Mouse (Mus musculus) adrenal gland, adult 18-20 months (tissue): ENCODE results near the gene Gmpr. TPM values are rescaled to one million over a fixed set of nuclear protein-coding genes. Genes with fewer than 3 reads are reported as not detected.

Experiments
- DNase-seq, 2 experiments: peaks; one replicate each; pipeline ENCODE4 v3.0.0; 2021 to 2022; ENCODE audit warnings: low spot score in 2 of 2
- total RNA-seq, 2 experiments: library from RNA; stranded (reverse); gene quantifications; 1 replicate in 1 of 2; 2 replicates in 1 of 2; pipeline ENCODE4 v1.2.3; 2021

Gmpr gene
- total RNA-seq, 2 experiments from 2014 or later, result 40.3 to 84.5 TPM

DNA sequence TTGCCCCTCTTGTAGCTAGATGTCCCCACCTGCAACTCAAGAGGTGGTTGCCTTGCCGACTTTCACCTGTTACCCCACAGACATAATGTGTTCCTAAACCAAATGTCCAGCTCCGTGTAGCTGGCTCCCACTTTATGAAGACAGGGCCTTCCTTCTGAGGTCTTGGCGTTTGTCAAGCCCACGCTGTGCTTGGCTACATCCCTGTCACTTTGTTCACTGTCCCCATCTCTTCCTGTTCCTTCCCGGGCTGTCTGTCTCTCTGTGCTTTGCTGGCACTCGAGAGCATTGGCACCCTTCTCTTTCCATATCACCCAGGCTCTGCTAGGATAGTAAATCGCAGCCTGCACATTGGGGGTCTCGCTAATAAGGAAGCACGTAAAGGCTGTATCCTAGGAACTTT, 30.8 kb downstream of the Gmpr start:
- DNase-seq, result no peak

GRCm38 (mm10) chr13:45538532-45539204, 31.4 kb downstream of the Gmpr start:
- DNase-seq, result peak; percentile 38 to 46

DNA sequence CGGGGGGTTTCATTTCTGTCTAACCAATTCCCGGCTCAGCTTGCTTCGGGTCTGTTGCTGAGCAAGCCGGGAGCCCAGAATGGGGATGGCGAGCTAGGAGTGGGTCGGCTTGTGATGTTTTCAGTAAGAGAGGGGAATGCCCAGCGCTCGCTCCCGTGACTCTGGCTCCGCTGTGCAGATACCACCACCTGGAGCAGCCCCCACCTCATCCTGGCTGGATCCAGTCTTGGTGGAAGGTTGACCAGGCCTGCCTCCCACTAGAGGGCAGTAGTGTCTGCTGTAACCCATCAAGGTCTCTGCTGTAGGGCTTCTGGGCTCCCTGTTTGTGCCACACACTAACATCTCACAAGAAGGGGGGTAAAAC, 31.9 kb downstream of the Gmpr start:
- DNase-seq, result peak; percentile 64 to 67

GRCm38 (mm10) chr13:45545974-45546373, 38.7 kb downstream of the Gmpr start:
- DNase-seq, result no peak

DNA sequence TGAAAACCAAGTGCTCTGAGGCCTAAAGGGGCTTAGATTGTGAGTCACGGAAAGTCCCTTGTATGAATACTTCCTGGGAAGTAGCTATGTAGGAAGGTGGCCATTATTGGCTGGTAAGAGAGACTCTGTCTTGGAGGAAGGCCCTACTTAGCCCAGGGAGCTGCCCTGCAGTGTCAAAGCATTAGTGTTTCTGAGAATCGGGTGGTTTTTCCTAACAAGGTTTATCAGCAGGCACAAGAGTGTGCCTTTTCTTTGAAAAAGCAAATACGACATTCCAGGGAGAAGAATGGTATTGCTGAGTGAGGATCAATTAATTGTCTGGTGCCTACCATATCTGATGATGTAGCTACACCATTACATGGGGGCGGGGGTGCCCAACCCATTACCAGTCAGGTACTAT, 39.7 kb downstream of the Gmpr start:
- no peak for DNase-seq

DNA sequence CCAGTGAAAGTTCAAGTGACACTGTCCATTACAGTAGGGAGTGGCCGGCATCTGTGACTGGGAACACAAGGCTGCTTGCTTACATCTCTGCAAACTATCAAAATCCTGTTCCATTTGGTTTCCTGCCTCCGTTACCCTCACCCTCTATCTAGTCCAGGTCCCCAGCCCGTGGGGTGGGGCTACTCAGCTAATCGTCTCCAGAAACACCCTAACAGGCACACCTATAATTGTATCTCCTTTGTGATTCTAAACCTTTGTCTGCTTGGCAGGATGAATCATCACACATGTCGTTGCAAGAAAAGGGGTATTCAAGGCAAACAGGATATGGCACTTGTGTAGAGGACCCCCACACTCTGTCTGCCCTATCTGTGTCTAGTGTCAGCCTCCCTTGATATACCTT, 40.3 kb downstream of the Gmpr start:
- DNase-seq, result no peak

DNA sequence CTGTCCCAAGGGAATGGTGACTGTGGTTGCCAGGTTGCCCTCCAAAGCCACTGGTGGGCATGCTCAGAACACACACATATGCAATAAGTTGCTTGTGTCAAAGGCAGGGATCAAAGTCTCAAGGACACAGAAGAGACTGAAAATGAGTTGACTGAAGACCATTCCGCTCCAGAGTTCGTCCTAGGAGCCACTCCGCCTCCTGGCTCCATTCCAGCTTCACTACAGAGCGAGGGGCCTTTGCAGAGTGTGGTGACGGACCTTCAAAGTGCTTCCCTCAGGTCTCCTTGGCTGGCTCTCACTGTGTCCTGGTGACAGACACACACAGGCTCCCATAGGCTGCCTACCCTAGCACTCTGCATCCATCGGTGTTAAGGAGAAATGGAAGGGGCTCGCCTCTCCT, 46.4 kb downstream of the Gmpr start:
- DNase-seq, result no peak

- no peak for DNase-seq
Observed at GRCm38 (mm10) chr13:45558367-45558766, 51.1 kb downstream of the Gmpr start.

- DNase-seq, result no peak
Observed at GRCm38 (mm10) chr13:45559258-45559657, 52.0 kb downstream of the Gmpr start.

DNA sequence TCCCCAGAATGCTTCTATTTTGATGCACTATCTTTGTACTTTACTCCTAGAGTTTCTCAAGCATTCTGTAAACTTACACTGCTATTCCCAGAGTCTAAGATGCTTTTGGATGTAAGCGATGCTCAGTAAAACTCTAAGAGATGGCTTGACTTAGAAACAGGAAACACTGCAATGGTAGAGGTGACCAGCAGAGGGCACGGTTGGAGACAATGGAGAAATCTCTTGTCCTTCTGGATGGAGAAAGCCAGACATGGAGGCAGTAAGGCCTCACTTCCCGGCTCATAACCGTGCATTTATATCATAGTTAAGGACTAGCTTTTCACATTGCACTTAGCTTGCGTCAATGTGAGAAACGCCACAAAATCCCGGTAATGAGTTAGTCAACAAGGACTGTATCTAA, 53.3 kb downstream of the Gmpr start:
- DNase-seq, result no peak

DNA sequence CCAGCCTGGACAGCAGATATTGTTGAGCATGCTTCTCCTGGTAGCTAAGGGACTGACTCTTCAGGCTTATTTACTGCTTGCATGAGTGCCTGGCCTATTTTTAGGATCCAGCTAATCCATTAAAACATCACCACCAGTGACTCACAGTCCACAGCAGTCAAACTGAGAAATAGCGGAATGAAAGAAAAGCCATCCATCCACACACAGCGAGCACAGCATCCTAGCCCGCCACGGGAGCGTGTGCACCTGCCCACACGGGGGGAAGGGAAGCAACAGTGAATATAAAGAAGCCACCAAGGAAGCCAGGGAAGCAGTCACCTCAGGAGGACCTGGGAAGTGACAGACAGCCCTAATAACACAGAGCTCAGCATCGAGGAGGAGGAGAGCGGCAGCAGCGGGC, 54.8 kb downstream of the Gmpr start:
- no peak for DNase-seq

GRCm38 (mm10) chr13:45564946-45565345, 57.7 kb downstream of the Gmpr start:
- no peak for DNase-seq

DNA sequence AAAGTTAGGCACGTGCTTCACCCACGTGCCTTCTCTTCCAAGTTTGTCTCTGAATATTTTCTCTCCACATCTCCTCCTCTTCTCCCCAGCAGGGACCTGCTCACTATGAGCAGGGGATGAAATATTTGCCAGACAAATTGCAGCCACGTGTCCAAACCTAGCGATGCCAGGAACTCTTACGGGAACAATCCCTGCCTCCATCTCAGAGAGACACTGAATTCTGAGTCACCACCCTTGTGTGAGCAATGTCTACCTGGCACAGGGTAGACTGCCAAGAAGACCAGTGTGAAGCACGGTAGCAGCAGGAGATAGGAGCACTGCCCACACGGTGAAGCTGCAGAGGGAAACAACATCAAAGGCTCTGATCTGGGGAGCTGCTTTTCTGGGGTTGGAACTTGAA, 62.7 kb downstream of the Gmpr start:
- DNase-seq, result no peak

GRCm38 (mm10) chr13:45571795-45572262, 64.6 kb downstream of the Gmpr start:
- DNase-seq, result peak; percentile 77 to 79

- DNase-seq, result peak; percentile 58 to 69
Observed at GRCm38 (mm10) chr13:45572768-45573167, 65.5 kb downstream of the Gmpr start.

DNA sequence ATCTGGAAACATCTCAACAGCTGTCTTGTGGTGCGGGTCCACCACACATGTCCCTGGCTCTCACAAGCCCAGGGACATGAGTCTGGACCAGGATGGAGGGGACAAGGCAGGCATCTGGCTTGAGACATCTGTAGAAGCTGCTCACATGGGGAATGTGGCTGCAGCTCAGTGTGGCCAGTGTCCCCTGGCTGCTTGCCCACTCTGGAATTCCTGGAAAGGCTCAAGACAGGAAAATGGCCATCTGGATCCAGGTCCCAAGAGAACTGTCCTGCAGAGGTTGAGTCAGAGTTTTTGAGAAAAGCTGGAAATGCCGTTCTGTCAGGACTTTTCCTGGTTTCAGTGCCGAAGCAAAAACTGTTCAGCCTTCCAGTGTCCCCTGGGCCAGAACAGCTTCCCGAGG, 68.9 kb downstream of the Gmpr start:
- DNase-seq, result peak; percentile 29 to 49

DNA sequence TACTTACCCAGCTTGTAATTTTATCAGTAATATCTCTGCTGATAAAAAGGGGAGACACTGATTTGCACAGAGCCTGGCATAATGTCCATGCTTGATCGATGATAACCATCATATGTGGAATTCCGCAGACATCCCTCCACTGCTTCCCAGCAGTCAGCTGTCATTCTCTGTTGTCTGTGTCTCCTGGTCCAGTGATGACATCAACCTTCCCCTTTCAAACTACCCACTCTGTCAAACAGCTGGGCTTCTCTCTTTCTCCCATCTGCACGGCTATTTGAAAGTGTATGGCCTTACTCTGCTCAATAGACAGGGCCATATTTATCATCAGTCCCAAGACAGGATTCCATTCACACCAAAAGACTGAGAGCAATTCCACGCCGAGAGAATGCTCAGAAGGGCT, 70.1 kb downstream of the Gmpr start:
- DNase-seq, result no peak

DNA sequence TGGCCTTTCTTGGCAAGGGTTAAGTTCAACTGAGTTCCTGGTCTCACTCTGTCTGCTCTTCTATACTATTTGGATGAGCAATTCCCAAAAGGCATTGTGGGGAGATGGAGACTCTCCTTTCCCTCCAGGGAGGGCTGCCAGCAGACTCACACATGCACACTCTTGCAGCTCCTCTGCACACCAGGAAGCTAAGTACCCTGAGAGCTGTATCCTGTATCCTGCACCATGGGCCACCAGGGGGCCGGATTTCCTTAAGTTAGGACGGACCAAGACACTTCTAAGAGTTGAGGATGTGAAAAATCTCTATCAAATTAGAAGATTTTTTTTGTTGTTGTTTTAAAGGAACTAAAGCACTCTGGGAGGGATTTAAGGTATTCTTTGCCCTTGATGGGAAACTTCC, 70.5 kb downstream of the Gmpr start:
- DNase-seq, result peak in 1 of 2 experiments; percentile 34

- DNase-seq, result no peak
Observed at GRCm38 (mm10) chr13:45579751-45580150, 72.5 kb downstream of the Gmpr start.

DNA sequence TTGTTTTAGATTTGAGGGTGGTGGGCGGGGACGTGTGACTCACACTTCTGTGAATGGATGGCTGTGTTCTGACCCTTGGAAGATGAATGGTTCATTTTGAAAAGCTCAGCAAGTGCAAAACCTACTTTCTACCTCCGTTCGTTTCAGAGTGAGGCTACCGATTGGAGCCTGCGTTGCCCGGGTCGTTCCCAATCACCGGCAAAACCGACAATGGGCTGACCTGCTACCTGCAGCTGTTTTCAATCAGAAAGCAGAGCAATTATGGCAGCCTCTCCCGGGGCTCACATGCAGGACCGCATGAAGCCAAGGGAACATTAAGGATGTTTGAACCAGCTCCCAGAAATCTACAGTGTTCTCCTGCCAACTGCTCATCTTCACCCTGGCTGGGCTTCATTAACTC, 75.0 kb downstream of the Gmpr start:
- DNase-seq, result no peak

GRCm38 (mm10) chr13:45583061-45583460, 75.8 kb downstream of the Gmpr start:
- no peak for DNase-seq

DNA sequence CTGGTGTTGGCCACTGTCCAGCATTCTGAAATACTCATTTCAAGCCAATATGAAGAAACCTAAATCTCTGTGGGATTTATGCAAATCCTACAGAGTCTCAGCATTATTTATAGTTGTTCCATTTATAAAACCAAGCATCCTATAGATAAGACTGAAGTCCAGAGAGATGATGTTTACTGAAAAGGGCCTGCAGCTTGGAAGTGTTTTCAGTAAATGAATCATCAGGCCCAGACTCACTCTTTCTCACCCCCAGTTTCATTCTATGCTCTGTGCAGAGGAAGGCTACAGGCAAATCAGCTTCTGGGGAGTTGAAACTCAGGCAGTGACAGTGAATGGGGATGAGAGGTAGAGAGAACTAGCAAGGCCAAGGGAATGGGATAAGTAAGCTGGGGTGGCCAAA, 83.7 kb downstream of the Gmpr start:
- no peak for DNase-seq

DNA sequence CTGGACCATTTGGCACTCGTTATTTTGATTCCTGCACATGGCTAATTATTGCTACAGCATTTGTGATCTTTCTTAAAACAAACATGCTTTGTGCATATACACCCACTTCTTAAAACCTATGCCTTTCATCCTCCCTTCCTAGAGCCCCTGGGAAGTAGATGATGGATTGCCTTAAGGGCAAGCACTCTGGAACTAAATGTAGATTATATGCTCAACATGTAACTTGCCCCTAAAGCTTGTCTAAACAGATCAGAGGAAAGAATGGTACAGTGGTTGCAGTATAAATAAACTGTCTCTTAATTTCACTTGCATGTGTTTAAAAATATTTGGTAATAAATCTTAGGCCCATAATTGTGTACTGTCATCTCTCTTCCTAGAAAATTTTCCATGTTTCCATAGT, 86.7 kb downstream of the Gmpr start:
- DNase-seq, result no peak

- DNase-seq, result no peak
Observed at GRCm38 (mm10) chr13:45595416-45595815, 88.2 kb downstream of the Gmpr start.
